Mouse (Mus musculus) c-Kit-positive CD71-positive TER-119-positive erythroid progenitor cells, embryonic 14.5 days (primary cell): ENCODE measurements around the gene C5ar1.

Experiments used
- DNase-seq: peaks from one replicate; pipeline ENCODE4 v3.0.0-alpha.2; 2013; ENCODE audit warnings: low spot score

The C5ar1 gene

GRCm38 (mm10) chr7:16229869-16230268 is 29.5 kb downstream of the C5ar1 start:
- DNase-seq, result no peak

GRCm38 (mm10) chr7:16221582-16222272 is 37.6 kb downstream of the C5ar1 start, which contains the start of gene Dhx34:
Gene Dhx34, minus strand, starts transcription at chr7:16222037.
- peak; percentile 98 for DNase-seq

- DNase-seq, result no peak
Observed at GRCm38 (mm10) chr7:16213986-16214385, 45.4 kb downstream of the C5ar1 start.

GRCm38 (mm10) chr7:16213196-16213595 is 46.1 kb downstream of the C5ar1 start:
- DNase-seq, result no peak

- DNase-seq, result no peak
Observed at GRCm38 (mm10) chr7:16210862-16211365, 48.4 kb downstream of the C5ar1 start.

GRCm38 (mm10) chr7:16208781-16209665 is 50.3 kb downstream of the C5ar1 start:
- DNase-seq, result no peak

GRCm38 (mm10) chr7:16207496-16207895 is 51.8 kb downstream of the C5ar1 start:
- no peak for DNase-seq

GRCm38 (mm10) chr7:16207076-16207475 is 52.3 kb downstream of the C5ar1 start:
- DNase-seq, result no peak

GRCm38 (mm10) chr7:16204791-16205190 is 54.5 kb downstream of the C5ar1 start:
- no peak for DNase-seq

- DNase-seq, result no peak
Observed at GRCm38 (mm10) chr7:16203505-16203903, 55.8 kb downstream of the C5ar1 start.

GRCm38 (mm10) chr7:16202756-16203504 is 56.4 kb downstream of the C5ar1 start:
- DNase-seq, result no peak

- no peak for DNase-seq
Observed at GRCm38 (mm10) chr7:16201136-16201535, 58.2 kb downstream of the C5ar1 start.

- no peak for DNase-seq
Observed at GRCm38 (mm10) chr7:16198540-16198939, 60.8 kb downstream of the C5ar1 start.

GRCm38 (mm10) chr7:16197166-16197565 is 62.2 kb downstream of the C5ar1 start:
- DNase-seq, result no peak
